Mouse (Mus musculus) heart, adult 2 months (tissue): ENCODE data around the gene Tenm3. TPM values are rescaled to one million over a fixed set of nuclear protein-coding genes. Genes with fewer than 3 reads are reported as not detected.

Source experiments
- DNase-seq, 2 experiments: peaks; one replicate each; pipeline ENCODE4 v3.0.0; 2021
- H3K27ac ChIP-seq: fragments of 200-600 bp; 2 replicates; pipeline ENCODE4 v1.8.1; 2022
- H3K27me3 ChIP-seq: fragments of 200-500 bp; 2 replicates; pipeline ENCODE4 v1.6.1; 2012; ENCODE audit warnings: mild to moderate bottlenecking, low read length, inconsistent platforms, mixed read lengths; ENCODE audit not compliant: control insufficient read depth, insufficient read depth
- H3K36me3 ChIP-seq: fragments of 200-500 bp; 2 replicates; pipeline ENCODE4 v1.6.1; 2012; ENCODE audit warnings: low read length, inconsistent platforms; ENCODE audit not compliant: control insufficient read depth, insufficient read depth
- H3K4me1 ChIP-seq: fragments of 200-500 bp; 2 replicates; pipeline ENCODE4 v1.6.1; 2011; ENCODE audit warnings: low read length; ENCODE audit not compliant: control insufficient read depth, insufficient read depth
- H3K4me3 ChIP-seq: fragments of 200-600 bp; 2 replicates; pipeline ENCODE4 v1.8.1; 2022
- H3K79me2 ChIP-seq: fragments of 200-500 bp; replicated peaks from 2 replicates; pipeline ENCODE4 v1.6.1; 2012; ENCODE audit warnings: mild to moderate bottlenecking, inconsistent platforms, low read length, moderate library complexity, mixed read lengths; ENCODE audit not compliant: control insufficient read depth, insufficient read depth
- H3K9ac ChIP-seq: fragments of 200-500 bp; 2 replicates; pipeline ENCODE4 v1.6.1; 2012; ENCODE audit warnings: low read depth, mild to moderate bottlenecking, control low read depth, inconsistent platforms, low read length, mixed read lengths
- CTCF ChIP-seq: fragments of 200-600 bp; IDR thresholded peaks from 2 replicates; pipeline ENCODE4 v1.8.1; 2022; ENCODE audit warnings: antibody characterized with exemption, mild to moderate bottlenecking, moderate library complexity
- EP300 ChIP-seq: fragments of 200-500 bp; IDR thresholded peaks from 2 replicates; pipeline ENCODE4 v1.6.1; 2011; ENCODE audit warnings: low read depth, low read length, control low read depth; ENCODE audit not compliant: insufficient read depth
- POLR2A ChIP-seq: fragments of 200-500 bp; IDR thresholded peaks from 2 replicates; pipeline ENCODE4 v1.6.1; 2011; ENCODE audit warnings: mild to moderate bottlenecking, low read depth, low read length, control low read depth; ENCODE audit not compliant: insufficient read depth
- WGBS: fragments of 180-500 bp; shearing (Covaris S2); methylation state at CpG from one replicate; pipeline ENCODE4 v1.1.7; 2018; 5-methylcytosine and 5-hydroxymethylcytosine counted together
- intact Hi-C: fragments of 180-260 bp; cut with DNase I; formaldehyde crosslinking; loops from one replicate; pipeline ENCODE4 v1.15.1; 2025
- polyA plus RNA-seq: library from polyadenylated mRNA; depleted of rRNA; stranded (reverse); fragments of >200 nt; gene quantifications from 2 replicates; pipeline ENCODE4 v1.2.3, GENCODE M21; 2012
- total RNA-seq, 2 experiments: library from RNA; stranded (reverse); gene quantifications; 2 replicates each; pipeline ENCODE4 v1.2.3; 2021

Tenm3 gene
- total and polyA plus RNA-seq, 3 experiments: 2.0 to 3.8 (median 2.2) TPM

DNA sequence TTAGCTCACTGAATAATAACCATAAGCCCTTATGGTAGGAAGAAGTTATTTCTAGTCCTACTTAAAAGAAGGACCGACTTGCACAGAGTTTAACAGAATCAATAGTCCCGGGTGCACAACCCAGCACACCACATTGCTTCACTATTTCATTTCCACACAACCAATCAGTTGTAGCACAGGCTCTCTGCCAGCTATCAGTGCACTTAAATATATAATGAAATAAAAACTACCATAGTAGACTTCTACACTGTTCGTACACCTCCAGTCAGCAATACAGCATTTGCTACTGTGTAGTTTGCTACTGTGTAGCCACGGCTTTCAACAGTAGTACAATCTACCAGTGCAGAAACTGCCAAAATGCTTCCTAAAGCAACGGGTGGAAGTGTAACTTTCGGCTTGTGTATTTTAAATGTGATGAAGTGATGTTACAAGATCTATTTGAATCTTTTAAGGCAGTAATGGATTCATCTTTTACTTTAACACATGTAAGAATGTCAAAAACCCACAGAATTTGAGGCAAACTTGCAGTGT lies 353.1 kb downstream of the Tenm3 start:
- intact Hi-C loops: no loop called here
- H3K9ac ChIP-seq: no peak overlapping the region
- 89% methylated on average over 6 of the region's 6 CpGs for WGBS

DNA sequence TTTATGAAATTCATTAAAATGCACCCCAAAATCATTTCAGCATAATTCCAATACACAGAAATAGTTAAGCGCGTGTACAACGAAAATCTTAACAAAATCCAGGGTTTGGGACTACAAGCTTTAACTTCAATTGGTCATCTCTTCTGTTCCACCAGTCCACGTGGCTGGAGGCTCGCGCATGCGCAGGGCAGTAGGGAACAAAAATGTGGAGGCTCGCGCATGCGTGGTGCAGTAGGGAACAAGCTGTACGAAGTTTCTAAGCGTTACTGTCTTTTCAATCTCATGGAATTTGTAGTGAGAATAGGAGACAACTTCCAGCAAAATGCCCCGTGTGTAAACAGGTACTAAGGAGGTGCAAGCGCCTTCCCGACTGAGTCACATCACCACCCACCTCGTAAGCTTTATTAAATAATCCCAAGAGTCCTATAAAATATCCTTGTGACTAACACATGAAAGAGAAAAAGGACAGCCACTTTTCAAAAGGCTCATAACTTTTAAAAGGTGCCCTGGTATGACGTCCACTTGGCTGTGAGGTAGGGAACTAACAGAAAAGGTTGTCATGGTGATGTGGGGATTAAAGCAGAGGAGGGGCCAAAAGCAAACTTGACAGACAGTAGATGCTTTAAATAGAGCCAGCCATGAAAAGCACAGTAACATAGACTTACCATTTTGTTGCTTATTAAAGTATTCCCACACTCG lies 353.7 kb downstream of the Tenm3 start:
- no peak for DNase-seq
- WGBS: 88% methylated on average over 18 of the region's 18 CpGs
- Histone ChIP-seq H3K4me3 (no peak overlapping the region), H3K27ac (no peak overlapping the region), H3K79me2 (no peaks in the 10 kb centered on the region), H3K36me3 (no peaks in the 10 kb centered on the region), H3K27me3 (no peaks in the 10 kb centered on the region), H3K9ac (no peak overlapping the region), H3K4me1 (no peaks in the 10 kb centered on the region)
- TF ChIP-seq POLR2A (no peak), EP300 (no peak), CTCF (no peak)
- intact Hi-C loops: no loop called here

More for the DNA sequence above, 353.1 kb downstream of the Tenm3 start:
- H3K4me3 ChIP-seq: no peak overlapping the region
- H3K79me2 ChIP-seq: no peaks in the 10 kb centered on the region
- no peaks in the 10 kb centered on the region for H3K36me3 ChIP-seq
- DNase-seq: no peak
- TF ChIP-seq POLR2A (no peak), EP300 (no peak), CTCF (no peak)
- no peak overlapping the region for H3K27ac ChIP-seq
- H3K27me3 ChIP-seq: no peaks in the 10 kb centered on the region
- no peaks in the 10 kb centered on the region for H3K4me1 ChIP-seq

DNA sequence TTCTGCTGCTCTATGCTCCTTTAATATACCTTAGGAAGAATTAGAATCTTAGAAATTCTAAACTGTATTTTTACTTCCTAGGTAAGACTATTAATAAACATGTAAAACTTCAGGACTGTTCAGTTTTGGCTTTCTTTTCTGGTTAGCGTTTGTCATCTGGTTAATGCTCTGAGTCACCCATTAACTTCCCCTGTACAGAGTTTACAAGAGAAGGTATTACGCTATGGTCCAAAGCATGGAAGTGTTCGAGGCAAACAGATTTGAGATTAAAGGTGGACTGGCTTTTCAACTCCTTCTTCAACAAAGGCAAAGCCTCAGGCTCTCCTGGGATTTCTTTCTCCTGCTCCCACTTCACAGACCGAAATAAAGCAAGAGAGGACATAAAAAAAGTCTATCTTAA lies 354.3 kb downstream of the Tenm3 start:
- no peaks in the 10 kb centered on the region for H3K4me1 ChIP-seq
- no peak for DNase-seq
- WGBS: 63% methylated on average over 4 of the region's 4 CpGs

DNA sequence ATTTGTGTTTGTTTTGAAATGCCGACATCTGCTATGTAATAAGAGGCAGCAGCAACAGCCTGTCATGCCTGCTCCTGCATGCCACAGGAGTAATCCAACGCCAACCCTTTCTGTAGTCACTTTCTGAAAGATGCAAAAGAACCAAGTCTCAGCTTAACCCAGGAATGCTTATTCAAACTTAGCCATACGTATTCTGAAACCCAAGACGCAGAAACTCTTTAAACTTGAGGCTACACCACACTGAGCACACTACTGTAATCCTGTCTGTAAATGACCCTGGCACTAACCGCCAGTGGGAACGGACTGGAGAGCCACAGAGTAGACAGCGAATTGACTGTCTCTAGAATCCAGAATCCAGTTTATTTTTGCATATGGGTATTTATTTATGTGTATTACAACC lies 354.9 kb downstream of the Tenm3 start:
- H3K4me3 ChIP-seq: no peak overlapping the region
- H3K4me1 ChIP-seq: no peaks in the 10 kb centered on the region
- intact Hi-C loops: no loop called here
- TF ChIP-seq POLR2A: no peak
- TF ChIP-seq EP300: no peak
- TF ChIP-seq CTCF: no peak
- no peaks in the 10 kb centered on the region for H3K27me3 ChIP-seq
- no peak for DNase-seq
- no peaks in the 10 kb centered on the region for H3K79me2 ChIP-seq
- H3K36me3 ChIP-seq: no peaks in the 10 kb centered on the region
- 83% methylated on average over 7 of the region's 7 CpGs for WGBS
- H3K9ac ChIP-seq: no peak overlapping the region
- no peak overlapping the region for H3K27ac ChIP-seq

More for the DNA sequence above, 354.3 kb downstream of the Tenm3 start:
- Histone ChIP-seq H3K79me2 (no peaks in the 10 kb centered on the region), H3K4me3 (no peak overlapping the region), H3K27ac (no peak overlapping the region), H3K9ac (no peak overlapping the region), H3K36me3 (no peaks in the 10 kb centered on the region), H3K27me3 (no peaks in the 10 kb centered on the region)
- intact Hi-C loops: no loop called here
- no peak for TF ChIP-seq CTCF
- TF ChIP-seq EP300: no peak
- no peak for TF ChIP-seq POLR2A

DNA sequence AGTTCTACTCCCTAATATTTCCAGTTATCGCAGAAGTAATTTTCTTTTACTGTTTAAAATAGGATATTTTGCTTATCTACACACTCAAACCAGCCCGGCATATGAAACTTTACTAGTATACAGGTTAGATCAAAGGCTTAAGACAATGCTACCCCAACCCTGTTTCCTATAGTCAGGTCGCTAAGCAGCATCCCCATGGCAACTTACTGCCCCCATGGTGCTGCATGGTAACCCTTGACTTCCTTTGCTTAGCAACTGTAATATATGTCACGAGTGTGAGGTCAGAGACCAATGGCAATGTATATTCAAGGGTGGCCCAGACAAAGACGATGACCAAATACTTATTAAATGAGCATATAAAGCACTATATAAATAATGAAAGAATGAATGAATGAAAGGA lies 359.6 kb downstream of the Tenm3 start:
- Histone ChIP-seq H3K4me1 (no peaks in the 10 kb centered on the region), H3K4me3 (no peak overlapping the region), H3K79me2 (no peaks in the 10 kb centered on the region), H3K9ac (no peak overlapping the region), H3K36me3 (no peaks in the 10 kb centered on the region), H3K27me3 (no peaks in the 10 kb centered on the region), H3K27ac (no peak overlapping the region)
- DNase-seq: no peak
- intact Hi-C loops: no loop called here
- WGBS: 77% methylated on average over 5 of the region's 5 CpGs
- TF ChIP-seq EP300 (no peak), CTCF (no peak), POLR2A (no peak)

DNA sequence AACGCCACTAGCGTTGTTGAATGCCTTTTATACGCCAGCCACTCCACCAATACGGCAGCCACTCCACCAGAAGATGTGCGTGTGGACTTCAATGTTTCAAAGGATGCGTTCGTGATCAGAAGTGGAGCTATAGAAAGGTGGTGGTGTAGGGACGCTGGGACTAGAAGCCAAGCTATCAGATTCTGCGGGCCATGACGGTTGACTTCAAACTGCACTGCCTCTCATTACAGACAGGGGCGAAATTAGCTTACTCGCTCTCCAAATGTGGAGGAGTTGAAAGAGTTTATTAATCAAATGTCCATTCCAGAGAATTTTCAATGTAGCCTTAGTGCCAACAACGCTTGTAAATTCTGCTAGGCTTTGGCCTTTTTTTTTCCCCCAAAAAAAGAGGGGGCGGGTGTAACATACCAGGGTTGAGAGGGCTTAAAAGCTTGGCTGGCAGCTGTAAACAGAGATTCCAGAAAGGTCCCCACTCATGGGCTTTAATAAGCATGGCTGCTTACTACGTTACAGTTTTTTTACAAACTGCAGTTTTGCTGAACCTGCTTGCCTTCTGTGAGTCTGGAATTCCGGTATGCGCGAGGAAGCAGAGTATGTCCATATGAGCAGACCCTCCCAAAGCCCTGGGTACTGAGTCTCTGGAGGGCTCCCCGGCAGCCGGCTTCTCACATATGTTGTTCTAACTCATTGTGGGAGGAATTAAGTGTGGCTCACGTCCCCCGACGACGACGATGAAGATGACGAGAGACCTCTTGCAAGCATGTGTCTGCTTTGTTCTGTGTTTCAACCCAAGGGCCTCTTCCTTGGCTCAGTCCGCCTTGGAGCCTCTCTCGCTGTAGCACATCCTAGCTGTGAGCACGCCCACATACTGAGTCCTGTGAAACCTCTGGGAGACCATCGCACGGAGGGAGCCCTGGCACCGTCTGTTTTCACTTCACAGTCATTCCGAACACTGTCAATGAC lies 361.8 kb downstream of the Tenm3 start:
- no peaks in the 10 kb centered on the region for H3K36me3 ChIP-seq
- no peak overlapping the region for H3K4me3 ChIP-seq
- intact Hi-C loops: no loop called here
- H3K27me3 ChIP-seq: no peaks in the 10 kb centered on the region
- H3K9ac ChIP-seq: no peak overlapping the region
- TF ChIP-seq CTCF: no peak
- H3K79me2 ChIP-seq: no peaks in the 10 kb centered on the region
- H3K27ac ChIP-seq: no peak overlapping the region
- H3K4me1 ChIP-seq: no peaks in the 10 kb centered on the region
- WGBS: 61% methylated on average over 33 of the region's 33 CpGs
- DNase-seq: peak; percentile 24 to 30
